Mouse (Mus musculus) heart, postnatal 0 days (tissue): ENCODE results near the gene Dnaaf3. TPM values are rescaled to one million over a fixed set of nuclear protein-coding genes. Genes with fewer than 3 reads are reported as not detected.

Source experiments
- ATAC-seq: fragments of 200-750 bp; cut with Nextera tagmentation; 2 replicates; pipeline ENCODE4 v1.8.0; 2017; ENCODE audit warnings: low read depth, moderate number of reproducible peaks, moderate library complexity; ENCODE audit not compliant: insufficient read depth
- DNase-seq: peaks from one replicate; pipeline ENCODE4 v3.0.0-alpha.2; 2016; ENCODE audit warnings: low spot score
- H3K27ac ChIP-seq: fragments of 300-500 bp; sonication (generic); 2 replicates; pipeline ENCODE4 v1.5.1; 2014; ENCODE audit warnings: low read depth, mild to moderate bottlenecking
- H3K27me3 ChIP-seq: fragments of 300-500 bp; sonication (generic); 2 replicates; pipeline ENCODE4 v1.6.1; 2014; ENCODE audit warnings: low read length, mixed read lengths; ENCODE audit not compliant: control insufficient read depth, insufficient read depth
- H3K36me3 ChIP-seq: fragments of 300-500 bp; sonication (generic); replicated peaks from 2 replicates; pipeline ENCODE4 v1.6.1; 2014; ENCODE audit warnings: low read length, mixed read lengths; ENCODE audit not compliant: control insufficient read depth, insufficient read depth
- H3K4me1 ChIP-seq: fragments of 300-500 bp; sonication (generic); 2 replicates; pipeline ENCODE4 v1.6.1; 2014; ENCODE audit warnings: antibody characterized with exemption; ENCODE audit not compliant: control insufficient read depth, insufficient read depth
- H3K4me2 ChIP-seq: fragments of 300-500 bp; sonication (generic); 2 replicates; pipeline ENCODE4 v1.6.1; 2014; ENCODE audit warnings: low read depth, mild to moderate bottlenecking, low read length, moderate library complexity
- H3K4me3 ChIP-seq: fragments of 300-500 bp; sonication (generic); 2 replicates; pipeline ENCODE4 v1.5.1; 2014; ENCODE audit warnings: low read depth, low read length
- H3K9ac ChIP-seq: fragments of 300-500 bp; sonication (generic); replicated peaks from 2 replicates; pipeline ENCODE4 v1.6.1; 2014; ENCODE audit warnings: low read depth, low read length, mixed read lengths
- H3K9me3 ChIP-seq: fragments of 300-500 bp; sonication (generic); replicated peaks from 2 replicates; pipeline ENCODE4 v1.6.1; 2016; ENCODE audit warnings: low read length; ENCODE audit not compliant: control insufficient read depth
- CTCF ChIP-seq: IDR thresholded peaks from 2 replicates; pipeline ENCODE4 v1.5.1; 2016; ENCODE audit warnings: antibody characterized with exemption, control low read depth, low read depth
- EP300 ChIP-seq: IDR thresholded peaks from 2 replicates; pipeline ENCODE4 v1.6.1; 2016; ENCODE audit warnings: antibody characterized with exemption, low read depth
- WGBS: fragments of 180-500 bp; shearing (Covaris S2); extraction: QIAGEN DNeasy Blood & Tissue Kit; methylation state at CpG from one replicate; pipeline ENCODE4 v1.1.7; 2014; 5-methylcytosine and 5-hydroxymethylcytosine counted together
- polyA plus RNA-seq: library from polyadenylated mRNA; unstranded; fragments of >200 nt; fragmentation: Nextera tagmentation; extraction: Ambion mirVana; gene quantifications from 2 replicates; pipeline ENCODE4 v1.2.1, GENCODE M21; 2015
- total RNA-seq: library from RNA; depleted of rRNA; stranded (reverse); fragments of >200 nt; gene quantifications from 2 replicates; pipeline ENCODE4 v1.2.3, GENCODE M21; 2014; ENCODE audit warnings: low replicate concordance

The Dnaaf3 gene
- total and polyA plus RNA-seq, 2 experiments from 2014 or later = 0.11 to 0.60 TPM

DNA sequence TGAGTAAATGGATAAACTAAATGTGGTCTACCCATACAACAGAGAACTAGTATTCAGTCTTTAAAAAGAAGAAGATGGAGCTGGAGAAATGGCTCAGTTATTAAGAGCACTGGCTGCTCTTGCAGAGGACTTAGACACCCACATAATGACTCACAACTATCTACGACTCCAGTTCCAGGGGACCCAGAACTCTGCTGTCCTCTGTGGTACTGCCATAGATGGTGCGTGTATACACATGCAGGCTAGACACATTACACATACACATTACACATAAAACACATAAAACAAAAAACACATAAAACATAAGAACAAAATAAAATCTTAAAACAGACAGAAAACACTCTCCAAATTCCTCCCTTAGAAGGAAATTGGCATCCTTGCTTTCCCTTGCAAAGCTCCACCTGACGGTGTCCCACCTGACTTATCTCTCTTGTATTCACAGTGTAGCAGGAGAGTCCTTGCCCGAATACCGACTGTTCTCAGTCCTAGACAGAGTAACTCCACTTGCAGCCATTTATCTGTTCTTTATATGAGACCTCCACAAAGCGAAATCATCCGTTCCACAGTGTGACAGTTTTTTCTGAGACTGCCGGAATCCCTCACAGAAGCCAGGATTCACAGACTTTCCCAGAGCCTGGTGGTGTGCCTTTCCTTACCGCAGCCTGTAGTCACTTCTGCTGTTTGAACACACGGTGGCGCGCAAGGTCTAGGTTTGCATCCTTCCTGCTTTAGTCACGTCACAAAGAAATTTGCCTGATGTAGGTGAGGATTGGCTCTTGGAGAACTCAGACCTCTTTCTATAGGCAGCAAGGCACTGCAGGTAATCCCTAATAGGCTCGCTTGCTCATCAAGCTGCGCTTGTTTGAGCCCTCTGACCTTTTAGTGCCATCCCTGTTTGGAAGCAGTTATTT is 24.3 kb upstream of the Dnaaf3 start:
- ATAC-seq (peak; percentile 86), DNase-seq (peak; percentile 84)
- no peak overlapping the region for H3K4me3 ChIP-seq
- no peak overlapping the region for H3K9ac ChIP-seq
- H3K27ac ChIP-seq = no peak overlapping the region
- H3K36me3 ChIP-seq = no peaks in the 10 kb centered on the region
- TF ChIP-seq CTCF = peak; percentile 98
- TF ChIP-seq EP300 = no peak
- H3K4me1 ChIP-seq = no peaks in the 10 kb centered on the region
- no peak overlapping the region for H3K4me2 ChIP-seq
- H3K9me3 ChIP-seq = no peaks in the 10 kb centered on the region
- 18% methylated on average over 15 of the region's 15 CpGs for WGBS
- H3K27me3 ChIP-seq = 0 out of 2 replicates have a peak, but pooled peaks cover 5% of the 10 kb centered on the region

DNA sequence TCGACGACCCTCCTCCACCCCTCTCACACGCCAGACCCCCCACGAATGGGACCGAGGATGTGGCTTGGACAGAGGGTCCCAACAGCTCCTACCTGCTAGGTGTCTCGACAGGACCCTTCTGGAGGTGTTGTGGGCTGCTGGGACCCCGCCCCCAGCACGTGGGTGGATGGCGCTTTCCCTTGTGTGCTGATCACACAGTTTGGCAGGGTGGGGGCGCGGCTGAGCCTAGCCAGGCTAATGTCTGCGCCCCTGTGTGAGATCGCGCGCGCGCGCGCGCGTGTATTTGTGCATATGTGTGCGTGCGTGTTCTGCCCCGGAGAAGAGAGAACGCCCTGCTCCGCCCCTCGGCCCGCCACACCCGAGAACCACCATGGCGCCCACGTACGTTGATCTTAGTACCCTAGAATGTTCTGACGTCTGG is 15.0 kb upstream of the Dnaaf3 start, which contains the start of gene Syt5:
Gene Syt5, minus strand, starts transcription at position 321 of the 421 bp plus-strand sequence.
- no peaks in the 10 kb centered on the region for H3K36me3 ChIP-seq

GRCm38 (mm10) chr7:4546591-4547131 is 14.4 kb upstream of the Dnaaf3 start:
- no peak overlapping the region for H3K27ac ChIP-seq
- 4% methylated on average over 26 of the region's 26 CpGs for WGBS
- peaks cover 19% of the 10 kb centered on the region for H3K27me3 ChIP-seq
- H3K4me3 ChIP-seq = 0 out of 2 replicates have a peak overlapping the region, but pooled peaks have one; percentile 15
- no peak for DNase-seq
- H3K9me3 ChIP-seq = no peaks in the 10 kb centered on the region
- no peaks in the 10 kb centered on the region for H3K4me1 ChIP-seq
- ATAC-seq = peak; percentile 54; the same call in 1 of the 2 replicates
- H3K4me2 ChIP-seq = peak overlapping the region; percentile 43
- H3K36me3 ChIP-seq = no peaks in the 10 kb centered on the region
- no peak for TF ChIP-seq CTCF
- no peak for TF ChIP-seq EP300
- H3K9ac ChIP-seq = no peak overlapping the region

More for the DNA sequence above, 15.0 kb upstream of the Dnaaf3 start, which contains the start of gene Syt5:
- H3K27me3 ChIP-seq = peaks cover 19% of the 10 kb centered on the region
- H3K9ac ChIP-seq = no peak within 1 kb of the TSS
- H3K27ac ChIP-seq = no peak within 1 kb of the TSS
- no peak for ATAC-seq
- peak within 1 kb of the TSS; percentile 43 for H3K4me2 ChIP-seq
- H3K4me1 ChIP-seq = no peaks in the 10 kb centered on the region
- DNase-seq = no peak
- H3K9me3 ChIP-seq = no peaks in the 10 kb centered on the region
- 7% methylated on average over 29 of the region's 33 CpGs for WGBS
- peak within 1 kb of the TSS; percentile 15; the same call in 1 of the 2 replicates for H3K4me3 ChIP-seq
- no peak for TF ChIP-seq CTCF
- no peak for TF ChIP-seq EP300

DNA sequence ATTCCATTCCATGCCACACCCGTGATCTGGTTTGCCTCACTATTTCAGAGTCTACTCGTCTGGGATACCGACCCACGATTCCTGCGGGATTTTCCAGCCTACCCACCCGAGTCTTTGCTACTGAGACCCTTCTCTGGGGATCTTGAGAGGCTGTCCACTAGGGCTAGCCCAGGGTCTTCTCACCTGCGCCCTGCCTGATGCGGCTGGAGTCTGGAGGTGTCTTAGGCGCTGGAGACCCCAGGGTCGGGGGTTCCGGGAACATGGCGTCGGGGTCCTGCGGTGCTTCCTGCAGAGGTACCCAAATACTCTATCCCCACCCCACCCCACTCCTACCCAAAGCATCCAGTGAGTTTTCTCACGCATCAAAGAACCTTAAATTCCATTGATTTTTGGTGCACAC is 13.8 kb upstream of the Dnaaf3 start:
- H3K9ac ChIP-seq = no peak overlapping the region
- TF ChIP-seq CTCF = no peak
- no peak for TF ChIP-seq EP300

DNA sequence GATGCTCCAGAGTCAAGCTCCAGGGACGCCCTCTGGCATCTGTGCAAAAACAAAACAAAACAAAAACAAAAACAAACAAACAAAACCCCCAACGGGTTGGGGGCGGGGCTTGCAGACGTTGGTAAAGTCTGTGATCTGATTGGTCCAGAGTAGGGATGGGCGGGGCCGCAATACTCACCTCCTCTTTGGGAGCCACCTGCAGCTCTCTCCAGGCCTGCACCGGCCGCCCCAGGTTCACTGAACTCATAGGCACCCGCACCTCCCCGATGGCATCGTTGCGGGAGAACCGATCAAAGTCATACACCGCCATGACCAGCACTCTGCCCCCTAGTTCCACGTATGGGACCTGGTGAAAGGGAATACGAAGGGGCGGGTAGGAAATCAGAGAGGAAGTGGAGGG is 9.8 kb upstream of the Dnaaf3 start:
- H3K9me3 ChIP-seq = no peaks in the 10 kb centered on the region
- H3K27ac ChIP-seq = no peak overlapping the region
- no peaks in the 10 kb centered on the region for H3K4me1 ChIP-seq
- WGBS = 39% methylated on average over 17 of the region's 17 CpGs
- H3K4me2 ChIP-seq = no peak overlapping the region
- no peak overlapping the region for H3K9ac ChIP-seq
- H3K36me3 ChIP-seq = no peaks in the 10 kb centered on the region
- peaks cover 14% of the 10 kb centered on the region for H3K27me3 ChIP-seq
- no peak overlapping the region for H3K4me3 ChIP-seq
- TF ChIP-seq CTCF (no peak), EP300 (no peak)
- no peak for DNase-seq
- ATAC-seq = no peak

More for the DNA sequence above, 13.8 kb upstream of the Dnaaf3 start:
- Histone ChIP-seq H3K27ac (no peak overlapping the region), H3K27me3 (peaks cover 19% of the 10 kb centered on the region), H3K4me1 (no peaks in the 10 kb centered on the region), H3K36me3 (no peaks in the 10 kb centered on the region), H3K4me2 (no peak overlapping the region; the same call in 1 of the 2 replicates), H3K9me3 (no peaks in the 10 kb centered on the region), H3K4me3 (no peak overlapping the region)
- DNase-seq (no peak), ATAC-seq (0 out of 2 replicates have a peak, but pooled peaks have one; percentile 12)
- WGBS = 59% methylated on average over 15 of the region's 15 CpGs
